Mouse (Mus musculus): Measurements from ENCODE around the gene Kif3b. TPM values are rescaled to one million over a fixed set of nuclear protein-coding genes. Genes with fewer than 3 reads are reported as not detected.

The Kif3b gene
- polyA plus RNA-seq, 1 experiment from 2014 or later, result 7.6 TPM

- no peaks in the 10 kb centered on the region for H3K27me3 ChIP-seq
- H3K9ac ChIP-seq, result no peak overlapping the region
- H3K9me3 ChIP-seq, result no peaks in the 10 kb centered on the region
- no peak overlapping the region for H3K4me3 ChIP-seq
- ATAC-seq (ENCODE audit: insufficient number of reproducible peaks, insufficient read depth, low FRiP score, low TSS enrichment), result no peak
- 80% methylated on average over 4 of the region's 4 CpGs for WGBS
- H3K36me3 ChIP-seq, result no peaks in the 10 kb centered on the region
- no peak overlapping the region for H3K27ac ChIP-seq
- no peak overlapping the region for H3K4me2 ChIP-seq (replicated peaks)
- H3K4me1 ChIP-seq, result no peaks in the 10 kb centered on the region
Observed at GRCm38 (mm10) chr2:153298863-153299262, 7.7 kb downstream of the Kif3b start.

GRCm38 (mm10) chr2:153301123-153301522 is 9.9 kb downstream of the Kif3b start:
- 92% methylated on average over 5 of the region's 5 CpGs for WGBS
- H3K9ac ChIP-seq, result no peak overlapping the region

GRCm38 (mm10) chr2:153305240-153305639 is 14.0 kb downstream of the Kif3b start:
- ATAC-seq (ENCODE audit: insufficient number of reproducible peaks, insufficient read depth, low FRiP score, low TSS enrichment), result no peak
- 86% methylated on average over 6 of the region's 6 CpGs for WGBS

More at GRCm38 (mm10) chr2:153301123-153301522, 9.9 kb downstream of the Kif3b start:
- Histone ChIP-seq H3K4me2 (replicated peaks) (no peak overlapping the region), H3K4me3 (no peak overlapping the region), H3K27ac (no peak overlapping the region), H3K4me1 (no peaks in the 10 kb centered on the region), H3K9me3 (no peaks in the 10 kb centered on the region), H3K36me3 (no peaks in the 10 kb centered on the region), H3K27me3 (no peaks in the 10 kb centered on the region)
- ATAC-seq (ENCODE audit: insufficient number of reproducible peaks, insufficient read depth, low FRiP score, low TSS enrichment), result no peak

GRCm38 (mm10) chr2:153308586-153308985 is 17.4 kb downstream of the Kif3b start:
- H3K9me3 ChIP-seq, result no peaks in the 10 kb centered on the region
- ATAC-seq (ENCODE audit: insufficient number of reproducible peaks, insufficient read depth, low FRiP score, low TSS enrichment), result no peak
- H3K4me3 ChIP-seq, result no peak overlapping the region
- no peaks in the 10 kb centered on the region for H3K27me3 ChIP-seq
- WGBS, result 84% methylated on average over 7 of the region's 7 CpGs
- no peak overlapping the region for H3K4me2 ChIP-seq (replicated peaks)
- H3K36me3 ChIP-seq, result 0 out of 2 replicates have a peak, but pooled peaks cover 3% of the 10 kb centered on the region
- no peak overlapping the region for H3K27ac ChIP-seq
- H3K4me1 ChIP-seq, result no peaks in the 10 kb centered on the region
- H3K9ac ChIP-seq, result no peak overlapping the region

More at GRCm38 (mm10) chr2:153305240-153305639, 14.0 kb downstream of the Kif3b start:
- Histone ChIP-seq H3K9me3 (no peaks in the 10 kb centered on the region), H3K36me3 (no peaks in the 10 kb centered on the region), H3K4me2 (replicated peaks) (no peak overlapping the region), H3K9ac (no peak overlapping the region), H3K4me3 (no peak overlapping the region), H3K4me1 (no peaks in the 10 kb centered on the region), H3K27me3 (no peaks in the 10 kb centered on the region), H3K27ac (no peak overlapping the region)

GRCm38 (mm10) chr2:153309106-153309505 is 17.9 kb downstream of the Kif3b start:
- ATAC-seq (ENCODE audit: insufficient number of reproducible peaks, insufficient read depth, low FRiP score, low TSS enrichment), result no peak
- 75% methylated on average over 8 of the region's 8 CpGs for WGBS
- Histone ChIP-seq H3K36me3 (0 out of 2 replicates have a peak, but pooled peaks cover 3% of the 10 kb centered on the region), H3K4me1 (no peaks in the 10 kb centered on the region), H3K27ac (no peak overlapping the region), H3K9me3 (no peaks in the 10 kb centered on the region), H3K4me2 (replicated peaks) (no peak overlapping the region), H3K27me3 (no peaks in the 10 kb centered on the region), H3K4me3 (no peak overlapping the region), H3K9ac (no peak overlapping the region)

- Histone ChIP-seq H3K9ac (no peak overlapping the region), H3K4me2 (replicated peaks) (no peak overlapping the region), H3K9me3 (no peaks in the 10 kb centered on the region), H3K4me3 (no peak overlapping the region), H3K27me3 (no peaks in the 10 kb centered on the region), H3K4me1 (no peaks in the 10 kb centered on the region), H3K36me3 (0 out of 2 replicates have a peak, but pooled peaks cover 3% of the 10 kb centered on the region), H3K27ac (no peak overlapping the region)
- 81% methylated on average over 6 of the region's 6 CpGs for WGBS
- no peak for ATAC-seq (ENCODE audit: insufficient number of reproducible peaks, insufficient read depth, low FRiP score, low TSS enrichment)
Observed at GRCm38 (mm10) chr2:153310228-153310627, 19.0 kb downstream of the Kif3b start.

GRCm38 (mm10) chr2:153312884-153313283 is 21.7 kb downstream of the Kif3b start:
- no peak overlapping the region for H3K27ac ChIP-seq
- peaks cover 19% of the 10 kb centered on the region for H3K36me3 ChIP-seq
- H3K4me1 ChIP-seq, result no peaks in the 10 kb centered on the region
- H3K27me3 ChIP-seq, result no peaks in the 10 kb centered on the region
- no peak overlapping the region for H3K4me3 ChIP-seq
- H3K9ac ChIP-seq, result no peak overlapping the region
- H3K4me2 ChIP-seq (replicated peaks), result no peak overlapping the region
- no peak for ATAC-seq (ENCODE audit: insufficient number of reproducible peaks, insufficient read depth, low FRiP score, low TSS enrichment)
- H3K9me3 ChIP-seq, result no peaks in the 10 kb centered on the region
- WGBS, result 90% methylated on average over 9 of the region's 9 CpGs

- no peak overlapping the region for H3K4me3 ChIP-seq
- H3K27ac ChIP-seq, result no peak overlapping the region
- H3K9me3 ChIP-seq, result no peaks in the 10 kb centered on the region
- no peak overlapping the region for H3K4me2 ChIP-seq (replicated peaks)
- no peaks in the 10 kb centered on the region for H3K27me3 ChIP-seq
- H3K9ac ChIP-seq, result no peak overlapping the region
- H3K36me3 ChIP-seq, result peaks cover 27% of the 10 kb centered on the region
- no peak for ATAC-seq (ENCODE audit: insufficient number of reproducible peaks, insufficient read depth, low FRiP score, low TSS enrichment)
- H3K4me1 ChIP-seq, result no peaks in the 10 kb centered on the region
- WGBS, result 90% methylated on average over 4 of the region's 4 CpGs
Observed at GRCm38 (mm10) chr2:153318408-153318807, 27.2 kb downstream of the Kif3b start.

- Histone ChIP-seq H3K4me2 (replicated peaks) (no peak overlapping the region), H3K4me3 (no peak overlapping the region), H3K9me3 (no peaks in the 10 kb centered on the region), H3K9ac (no peak overlapping the region), H3K36me3 (peaks cover 33% of the 10 kb centered on the region), H3K27ac (no peak overlapping the region), H3K4me1 (no peaks in the 10 kb centered on the region), H3K27me3 (no peaks in the 10 kb centered on the region)
- 84% methylated on average over 8 of the region's 8 CpGs for WGBS
- no peak for ATAC-seq (ENCODE audit: insufficient number of reproducible peaks, insufficient read depth, low FRiP score, low TSS enrichment)
Observed at GRCm38 (mm10) chr2:153319036-153319643, 27.9 kb downstream of the Kif3b start.

- WGBS, result 79% methylated on average over 9 of the region's 9 CpGs
- no peak for ATAC-seq (ENCODE audit: insufficient number of reproducible peaks, insufficient read depth, low FRiP score, low TSS enrichment)
- Histone ChIP-seq H3K27me3 (no peaks in the 10 kb centered on the region), H3K9ac (no peak overlapping the region), H3K4me1 (no peaks in the 10 kb centered on the region), H3K4me2 (replicated peaks) (no peak overlapping the region), H3K9me3 (no peaks in the 10 kb centered on the region), H3K36me3 (peaks cover 51% of the 10 kb centered on the region), H3K27ac (no peak overlapping the region), H3K4me3 (no peak overlapping the region)
Observed at GRCm38 (mm10) chr2:153325706-153326376, 34.6 kb downstream of the Kif3b start.

GRCm38 (mm10) chr2:153332271-153332670 is 41.1 kb downstream of the Kif3b start:
- WGBS, result 96% methylated on average over 5 of the region's 5 CpGs

GRCm38 (mm10) chr2:153332981-153333380 is 41.8 kb downstream of the Kif3b start:
- H3K4me3 ChIP-seq, result no peak overlapping the region
- no peaks in the 10 kb centered on the region for H3K4me1 ChIP-seq
- H3K27ac ChIP-seq, result no peak overlapping the region
- no peak overlapping the region for H3K4me2 ChIP-seq (replicated peaks)
- ATAC-seq (ENCODE audit: insufficient number of reproducible peaks, insufficient read depth, low FRiP score, low TSS enrichment), result no peak
- H3K9ac ChIP-seq, result no peak overlapping the region
- no peaks in the 10 kb centered on the region for H3K27me3 ChIP-seq
- WGBS, result 94% methylated on average over 3 of the region's 3 CpGs
- no peaks in the 10 kb centered on the region for H3K9me3 ChIP-seq
- peaks cover 39% of the 10 kb centered on the region for H3K36me3 ChIP-seq

More at GRCm38 (mm10) chr2:153332271-153332670, 41.1 kb downstream of the Kif3b start:
- no peak overlapping the region for H3K4me2 ChIP-seq (replicated peaks)
- no peak for ATAC-seq (ENCODE audit: insufficient number of reproducible peaks, insufficient read depth, low FRiP score, low TSS enrichment)
- H3K36me3 ChIP-seq, result peaks cover 39% of the 10 kb centered on the region
- H3K9ac ChIP-seq, result no peak overlapping the region
- H3K27me3 ChIP-seq, result no peaks in the 10 kb centered on the region
- H3K4me3 ChIP-seq, result no peak overlapping the region
- no peaks in the 10 kb centered on the region for H3K4me1 ChIP-seq
- H3K27ac ChIP-seq, result no peak overlapping the region
- no peaks in the 10 kb centered on the region for H3K9me3 ChIP-seq

Measured in embryonic facial prominence, embryonic 12.5 days (tissue).